Mouse (Mus musculus): Measurements from ENCODE around the gene Zfp174.

DNA sequence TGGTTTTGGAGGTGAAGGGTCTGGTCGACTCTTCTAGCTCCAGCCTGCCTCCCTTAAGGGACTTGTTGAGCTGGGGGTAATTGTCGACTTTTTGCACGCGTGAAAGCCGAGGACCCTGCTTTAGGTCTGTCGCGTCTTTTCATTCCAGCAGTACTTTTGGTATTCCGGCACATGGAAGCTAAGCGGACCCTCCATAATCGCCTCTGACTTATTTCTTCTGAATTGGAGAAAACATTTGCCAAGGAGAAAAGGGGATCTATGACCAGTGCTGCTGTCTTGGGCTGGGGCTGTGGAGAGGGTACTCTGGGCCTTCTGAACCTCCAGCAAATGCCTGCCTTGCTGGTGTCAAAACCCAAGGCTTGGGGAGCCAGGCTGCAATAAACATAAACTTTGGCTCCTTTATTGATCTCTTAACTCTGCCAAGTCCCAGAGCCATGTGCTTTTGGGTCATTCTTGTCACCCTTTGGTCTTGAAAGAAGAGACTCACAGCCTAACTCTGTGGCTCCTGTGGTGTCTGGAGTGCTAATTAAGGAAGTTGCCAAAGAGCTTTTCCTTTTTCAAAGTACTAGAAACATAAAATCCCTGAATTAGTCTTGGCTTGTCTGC is 38.1 kb downstream of the Zfp174 start:
- no peak for TF ChIP-seq POLR2A (IDR thresholded peaks at IDR 0.05; ENCODE audit: control insufficient read depth, extremely low read depth, insufficient read depth, low read length, poor library complexity)
- TF ChIP-seq CTCF (IDR thresholded peaks at IDR 0.05; ENCODE audit: borderline replicate concordance, control insufficient read depth, extremely low read depth, insufficient read depth, low read length, poor library complexity), result no peak
